Mouse (Mus musculus): ENCODE measurements at regions not wholly inside any gene's neighbourhood (a gene's known extent, or its start where the extent isn't known, plus 50 kb on each side); places are given as distances from the start of the nearest gene placed in this dataset.
"Not testable (repeated sequence)": the region's sequence is repeated elsewhere in the genome, so short reads cannot be mapped to it uniquely, and the experiment has no call there.

GRCm38 (mm10) chr8:37048912-37049692 is 55.7 kb downstream of the AI429214 start:
- DNase-seq, result no peak

- no peak for DNase-seq
Observed at GRCm38 (mm10) chr8:37049969-37050683, 56.7 kb downstream of the AI429214 start.

- no peak for DNase-seq
Observed at GRCm38 (mm10) chr8:37050684-37051028, 57.3 kb downstream of the AI429214 start.

GRCm38 (mm10) chr8:37056376-37056775 is 63.0 kb downstream of the AI429214 start:
- no peak for DNase-seq

GRCm38 (mm10) chr8:37058390-37058789 is 65.0 kb downstream of the AI429214 start:
- no peak for DNase-seq

- peak; percentile 76 for DNase-seq
Observed at GRCm38 (mm10) chr8:37062012-37062944, 68.9 kb downstream of the AI429214 start.

- peak; percentile 76 for DNase-seq
Observed at GRCm38 (mm10) chr8:37063764-37064331, 70.4 kb downstream of the AI429214 start.

GRCm38 (mm10) chr8:37072905-37073304 is 79.5 kb downstream of the AI429214 start:
- DNase-seq, result peak; percentile 24

GRCm38 (mm10) chr8:37099727-37100126 is 106.3 kb downstream of the AI429214 start:
- no peak for DNase-seq

- not testable (repeated sequence) for DNase-seq
Observed at GRCm38 (mm10) chr8:37112386-37112785, 119.0 kb downstream of the AI429214 start.

GRCm38 (mm10) chr8:37125834-37126233 is 132.4 kb downstream of the AI429214 start:
- no peak for DNase-seq

GRCm38 (mm10) chr8:37129670-37130069 is 136.3 kb downstream of the AI429214 start:
- DNase-seq, result no peak

GRCm38 (mm10) chr8:37131988-37132387 is 138.6 kb downstream of the AI429214 start:
- DNase-seq, result peak; percentile 6

- DNase-seq, result no peak
Observed at GRCm38 (mm10) chr8:37134192-37134964, 141.0 kb downstream of the AI429214 start.

GRCm38 (mm10) chr8:37150286-37150685 is 156.9 kb downstream of the AI429214 start:
- no peak for DNase-seq

- DNase-seq, result no peak
Observed at GRCm38 (mm10) chr8:37154361-37154760, 161.0 kb downstream of the AI429214 start.

- peak; percentile 25 for DNase-seq
Observed at GRCm38 (mm10) chr8:37154946-37155345, 161.5 kb downstream of the AI429214 start.

- DNase-seq, result peak; percentile 72
Observed at GRCm38 (mm10) chr8:37159481-37159880, 166.1 kb downstream of the AI429214 start.

- no peak for DNase-seq
Observed at GRCm38 (mm10) chr8:37196859-37197258, 203.5 kb downstream of the AI429214 start.

- no peak for DNase-seq
Observed at GRCm38 (mm10) chr8:37215894-37216293, 222.5 kb downstream of the AI429214 start.

GRCm38 (mm10) chr8:37227091-37227490 is 233.7 kb downstream of the AI429214 start:
- no peak for DNase-seq

GRCm38 (mm10) chr8:37237306-37237705 is 243.9 kb downstream of the AI429214 start:
- no peak for DNase-seq
